Mouse (Mus musculus): Measurements from ENCODE around the gene Ube2f. TPM values are rescaled to one million over a fixed set of nuclear protein-coding genes. Genes with fewer than 3 reads are reported as not detected.

Ube2f gene
- 70.5 and 72.8 TPM in 2 replicates for polyA plus RNA-seq (2015; fragmentation: Nextera tagmentation; extraction: Ambion mirVana)

DNA sequence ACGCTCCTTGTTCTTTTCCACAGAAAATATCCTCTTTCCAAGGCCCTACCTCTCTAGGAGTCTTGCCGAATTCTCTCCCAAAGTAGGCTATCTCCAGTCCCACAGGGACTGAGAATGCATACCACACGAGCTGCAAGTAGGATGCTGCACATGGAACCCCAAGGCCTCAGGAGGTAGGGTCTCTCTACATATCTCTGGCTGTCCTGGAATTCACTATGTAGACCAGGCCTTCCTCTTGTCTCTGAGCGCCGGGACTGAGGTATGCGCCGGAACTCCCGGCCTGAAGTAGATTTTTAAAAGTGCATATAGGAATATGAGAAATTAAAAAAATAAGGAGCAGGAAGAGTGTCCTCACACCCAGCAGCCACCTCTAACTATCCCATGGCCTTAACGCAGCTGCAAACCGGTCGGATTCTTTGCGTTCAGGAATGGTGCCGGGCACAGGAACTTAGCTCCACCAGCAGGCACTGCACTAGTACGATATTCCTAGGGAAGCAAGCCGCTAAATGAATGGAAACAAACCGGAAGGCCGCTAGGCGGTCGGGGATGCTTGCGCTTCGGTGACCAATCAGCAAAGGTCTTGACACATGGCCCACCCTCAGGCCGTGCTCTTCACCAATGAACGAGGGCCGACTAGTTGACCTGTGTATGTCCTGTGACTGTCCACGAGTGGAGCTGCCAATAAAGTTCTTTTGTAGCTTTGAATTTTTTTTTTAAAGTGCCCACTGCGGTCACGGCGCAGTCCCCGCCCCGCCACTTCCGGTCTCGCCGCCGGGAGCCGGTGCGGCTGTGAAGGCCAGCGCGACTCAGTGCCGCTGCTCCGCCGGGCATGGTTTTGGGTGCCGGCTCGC lies at the start of gene Ube2f:
Ube2f (plus strand) TSS at position 741 of the 851 bp plus-strand sequence.
- H3K27ac ChIP-seq, result peak within 1 kb of the TSS; percentile 82
- no peaks in the 10 kb centered on the region for H3K9me3 ChIP-seq
- WGBS, result under 1% methylated on average over 43 of the region's 43 CpGs
- no peaks in the 10 kb centered on the region for H3K27me3 ChIP-seq
- H3K9ac ChIP-seq (replicated peaks), result peak within 1 kb of the TSS; percentile 99
- 0 out of 2 replicates have a peak, but pooled peaks cover 2% of the 10 kb centered on the region for H3K36me3 ChIP-seq
- peak; percentile 100 for ATAC-seq
- H3K4me2 ChIP-seq (replicated peaks), result peak within 1 kb of the TSS; percentile 93
- H3K4me1 ChIP-seq (replicated peaks), result peaks cover 27% of the 10 kb centered on the region
- H3K4me3 ChIP-seq (replicated peaks), result peak within 1 kb of the TSS; percentile 99

GRCm38 (mm10) chr1:91201122-91201521 lies 49.0 kb upstream of the Ube2f start:
- WGBS, result 56% methylated on average over 3 of the region's 3 CpGs
- no peak overlapping the region for H3K4me2 ChIP-seq (replicated peaks)
- H3K27me3 ChIP-seq, result no peaks in the 10 kb centered on the region
- H3K36me3 ChIP-seq, result no peaks in the 10 kb centered on the region
- H3K4me1 ChIP-seq (replicated peaks), result no peaks in the 10 kb centered on the region
- no peak overlapping the region for H3K9ac ChIP-seq (replicated peaks)
- H3K9me3 ChIP-seq, result no peaks in the 10 kb centered on the region
- no peak overlapping the region for H3K27ac ChIP-seq
- no peak for ATAC-seq
- H3K4me3 ChIP-seq (replicated peaks), result no peak overlapping the region

DNA sequence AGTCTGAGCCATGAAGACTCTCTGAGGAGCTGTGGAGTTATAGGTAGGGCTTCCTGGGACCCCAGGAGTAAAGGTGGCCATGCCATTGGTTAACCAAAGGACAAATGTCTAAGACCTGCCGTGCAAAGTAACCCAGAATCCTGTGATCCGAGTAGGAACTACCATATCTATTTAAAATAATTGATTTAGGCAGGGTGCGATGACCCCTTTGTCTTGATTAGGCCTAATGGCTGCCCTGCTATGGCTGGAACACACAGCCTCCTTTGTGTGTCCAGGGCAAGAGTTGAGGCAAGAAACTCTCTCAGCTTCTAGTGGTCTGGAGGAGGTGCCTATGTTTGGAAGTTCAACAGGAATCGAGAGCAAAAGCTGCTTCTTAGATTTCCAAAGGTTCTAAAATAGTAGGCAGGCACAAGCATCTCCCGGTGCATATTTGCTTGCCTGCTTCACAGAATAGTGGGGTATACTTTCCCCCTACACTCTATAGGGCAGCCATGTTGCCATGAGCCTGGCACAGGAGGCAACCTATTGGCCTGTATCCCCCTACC lies 45.8 kb upstream of the Ube2f start:
- no peak for ATAC-seq
- Histone ChIP-seq H3K9me3 (no peaks in the 10 kb centered on the region), H3K4me2 (replicated peaks) (no peak overlapping the region), H3K4me3 (replicated peaks) (no peak overlapping the region), H3K36me3 (no peaks in the 10 kb centered on the region), H3K27me3 (no peaks in the 10 kb centered on the region), H3K27ac (no peak overlapping the region), H3K9ac (replicated peaks) (no peak overlapping the region), H3K4me1 (replicated peaks) (no peaks in the 10 kb centered on the region)
- 83% methylated on average over 5 of the region's 5 CpGs for WGBS

GRCm38 (mm10) chr1:91205651-91206050 lies 44.5 kb upstream of the Ube2f start:
- H3K9me3 ChIP-seq, result no peaks in the 10 kb centered on the region
- no peak overlapping the region for H3K27ac ChIP-seq
- WGBS, result 85% methylated on average over 6 of the region's 6 CpGs
- H3K36me3 ChIP-seq, result no peaks in the 10 kb centered on the region
- 0 out of 2 replicates have a peak, but pooled peaks cover 4% of the 10 kb centered on the region for H3K4me1 ChIP-seq (replicated peaks)
- no peak for ATAC-seq
- no peak overlapping the region for H3K4me3 ChIP-seq (replicated peaks)
- no peak overlapping the region for H3K4me2 ChIP-seq (replicated peaks)
- H3K27me3 ChIP-seq, result no peaks in the 10 kb centered on the region
- H3K9ac ChIP-seq (replicated peaks), result no peak overlapping the region

- 79% methylated on average over 8 of the region's 8 CpGs for WGBS
- no peak overlapping the region for H3K4me2 ChIP-seq (replicated peaks)
- 0 out of 2 replicates have a peak, but pooled peaks cover 4% of the 10 kb centered on the region for H3K4me1 ChIP-seq (replicated peaks)
- ATAC-seq, result no peak
- no peaks in the 10 kb centered on the region for H3K36me3 ChIP-seq
- no peak overlapping the region for H3K27ac ChIP-seq
- H3K4me3 ChIP-seq (replicated peaks), result no peak overlapping the region
- no peaks in the 10 kb centered on the region for H3K27me3 ChIP-seq
- H3K9me3 ChIP-seq, result no peaks in the 10 kb centered on the region
- no peak overlapping the region for H3K9ac ChIP-seq (replicated peaks)
Observed at GRCm38 (mm10) chr1:91206336-91206735, 43.8 kb upstream of the Ube2f start.

GRCm38 (mm10) chr1:91206873-91207272 lies 43.2 kb upstream of the Ube2f start:
- Histone ChIP-seq H3K9me3 (no peaks in the 10 kb centered on the region), H3K4me3 (replicated peaks) (no peak overlapping the region), H3K4me2 (replicated peaks) (no peak overlapping the region), H3K9ac (replicated peaks) (no peak overlapping the region), H3K27ac (no peak overlapping the region), H3K4me1 (replicated peaks) (0 out of 2 replicates have a peak, but pooled peaks cover 4% of the 10 kb centered on the region), H3K27me3 (no peaks in the 10 kb centered on the region), H3K36me3 (no peaks in the 10 kb centered on the region)
- 81% methylated on average over 5 of the region's 5 CpGs for WGBS
- ATAC-seq, result no peak

- 0 out of 2 replicates have a peak, but pooled peaks cover 4% of the 10 kb centered on the region for H3K4me1 ChIP-seq (replicated peaks)
- no peak overlapping the region for H3K9ac ChIP-seq (replicated peaks)
- H3K9me3 ChIP-seq, result no peaks in the 10 kb centered on the region
- no peak overlapping the region for H3K4me3 ChIP-seq (replicated peaks)
- H3K27me3 ChIP-seq, result no peaks in the 10 kb centered on the region
- 75% methylated on average over 3 of the region's 3 CpGs for WGBS
- H3K36me3 ChIP-seq, result no peaks in the 10 kb centered on the region
- no peak overlapping the region for H3K27ac ChIP-seq
- ATAC-seq, result no peak
- H3K4me2 ChIP-seq (replicated peaks), result no peak overlapping the region
Observed at GRCm38 (mm10) chr1:91207334-91208074, 42.6 kb upstream of the Ube2f start.

DNA sequence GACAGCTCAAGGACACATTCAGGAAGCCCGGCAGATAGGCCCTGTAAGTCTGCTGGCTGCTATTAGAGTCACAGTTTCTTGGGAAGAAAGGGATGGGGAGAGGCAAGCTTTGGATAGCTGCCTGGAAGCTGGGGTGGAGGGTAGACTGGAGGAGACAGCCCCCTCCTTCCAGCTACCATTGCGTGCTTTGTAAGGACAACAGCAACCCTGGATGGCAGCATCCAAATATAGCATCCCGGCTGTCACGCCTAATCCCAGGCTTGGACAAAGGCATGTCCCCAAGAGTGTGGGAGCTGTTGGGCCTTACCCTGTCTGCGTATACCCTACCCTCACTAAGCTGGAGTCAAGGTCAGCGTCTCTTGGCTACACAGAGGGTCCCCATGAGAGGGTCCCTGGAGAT lies 40.8 kb upstream of the Ube2f start:
- ATAC-seq, result peak; percentile 76
- no peaks in the 10 kb centered on the region for H3K36me3 ChIP-seq
- no peak overlapping the region for H3K9ac ChIP-seq (replicated peaks)
- H3K4me1 ChIP-seq (replicated peaks), result 0 out of 2 replicates have a peak, but pooled peaks cover 4% of the 10 kb centered on the region
- no peak overlapping the region for H3K4me2 ChIP-seq (replicated peaks)
- H3K27me3 ChIP-seq, result no peaks in the 10 kb centered on the region
- peak overlapping the region; percentile 55 for H3K27ac ChIP-seq
- H3K4me3 ChIP-seq (replicated peaks), result no peak overlapping the region
- no peaks in the 10 kb centered on the region for H3K9me3 ChIP-seq
- WGBS, result 76% methylated on average over 6 of the region's 6 CpGs

- WGBS, result 80% methylated on average over 6 of the region's 6 CpGs
- ATAC-seq, result peak; percentile 83
- Histone ChIP-seq H3K4me1 (replicated peaks) (0 out of 2 replicates have a peak, but pooled peaks cover 4% of the 10 kb centered on the region), H3K27ac (peak overlapping the region; percentile 55), H3K4me3 (replicated peaks) (no peak overlapping the region), H3K27me3 (no peaks in the 10 kb centered on the region), H3K36me3 (no peaks in the 10 kb centered on the region), H3K9me3 (no peaks in the 10 kb centered on the region), H3K4me2 (replicated peaks) (no peak overlapping the region), H3K9ac (replicated peaks) (no peak overlapping the region)
Observed at GRCm38 (mm10) chr1:91209785-91210184, 40.3 kb upstream of the Ube2f start.

GRCm38 (mm10) chr1:91211099-91211498 lies 39.0 kb upstream of the Ube2f start:
- H3K4me1 ChIP-seq (replicated peaks), result 0 out of 2 replicates have a peak, but pooled peaks cover 4% of the 10 kb centered on the region
- no peak overlapping the region for H3K4me3 ChIP-seq (replicated peaks)
- H3K27me3 ChIP-seq, result no peaks in the 10 kb centered on the region
- no peak overlapping the region for H3K27ac ChIP-seq
- 84% methylated on average over 1 of the region's 1 CpGs for WGBS
- H3K9ac ChIP-seq (replicated peaks), result no peak overlapping the region
- H3K36me3 ChIP-seq, result no peaks in the 10 kb centered on the region
- 0 out of 2 replicates have a peak, but pooled peaks have one; percentile 41 for ATAC-seq
- no peaks in the 10 kb centered on the region for H3K9me3 ChIP-seq
- no peak overlapping the region for H3K4me2 ChIP-seq (replicated peaks)

GRCm38 (mm10) chr1:91211591-91212008 lies 38.5 kb upstream of the Ube2f start:
- 78% methylated on average over 7 of the region's 7 CpGs for WGBS
- H3K9me3 ChIP-seq, result no peaks in the 10 kb centered on the region
- no peak overlapping the region for H3K4me2 ChIP-seq (replicated peaks)
- H3K9ac ChIP-seq (replicated peaks), result no peak overlapping the region
- no peak for ATAC-seq
- H3K4me1 ChIP-seq (replicated peaks), result 0 out of 2 replicates have a peak, but pooled peaks cover 4% of the 10 kb centered on the region
- H3K4me3 ChIP-seq (replicated peaks), result no peak overlapping the region
- no peaks in the 10 kb centered on the region for H3K36me3 ChIP-seq
- H3K27ac ChIP-seq, result no peak overlapping the region
- no peaks in the 10 kb centered on the region for H3K27me3 ChIP-seq

DNA sequence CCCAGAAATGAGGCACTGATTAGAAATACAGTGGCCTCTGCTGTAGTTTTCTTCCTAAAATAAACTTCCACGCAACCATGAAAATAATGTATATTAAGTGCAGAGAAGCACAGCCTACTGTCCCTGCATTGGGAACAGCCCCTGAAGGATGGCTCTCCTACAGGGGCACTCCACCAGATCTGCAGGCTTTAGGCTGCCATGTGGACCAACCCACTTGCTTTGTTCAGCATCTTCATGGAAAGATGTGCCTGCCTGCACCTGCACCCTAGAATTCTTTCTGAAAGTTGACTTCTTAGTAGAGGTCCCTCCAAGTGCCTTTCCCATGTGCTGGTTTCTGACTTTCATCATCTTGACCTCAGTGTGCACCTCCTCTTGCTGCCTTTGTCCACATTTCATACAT lies 34.8 kb upstream of the Ube2f start:
- no peaks in the 10 kb centered on the region for H3K36me3 ChIP-seq
- H3K27ac ChIP-seq, result no peak overlapping the region
- no peak overlapping the region for H3K4me2 ChIP-seq (replicated peaks)
- ATAC-seq, result no peak
- no peak overlapping the region for H3K9ac ChIP-seq (replicated peaks)
- H3K4me1 ChIP-seq (replicated peaks), result no peaks in the 10 kb centered on the region
- H3K4me3 ChIP-seq (replicated peaks), result no peak overlapping the region
- no peaks in the 10 kb centered on the region for H3K9me3 ChIP-seq
- 96% methylated on average over 1 of the region's 1 CpGs for WGBS
- no peaks in the 10 kb centered on the region for H3K27me3 ChIP-seq
